Mouse (Mus musculus) stomach, adult 2 months (tissue): Measurements from ENCODE around the gene Rassf7. TPM values are rescaled to one million over a fixed set of nuclear protein-coding genes. Genes with fewer than 3 reads are reported as not detected.

ENCODE experiments used
- polyA plus RNA-seq: library from polyadenylated mRNA; depleted of rRNA; stranded (reverse); fragments of >200 nt; gene quantifications from 2 replicates; pipeline ENCODE4 v1.2.3, GENCODE M21; 2012; rRNA removed

Gene Rassf7
- 85.9 and 98.2 TPM in 2 replicates for polyA plus RNA-seq

DNA sequence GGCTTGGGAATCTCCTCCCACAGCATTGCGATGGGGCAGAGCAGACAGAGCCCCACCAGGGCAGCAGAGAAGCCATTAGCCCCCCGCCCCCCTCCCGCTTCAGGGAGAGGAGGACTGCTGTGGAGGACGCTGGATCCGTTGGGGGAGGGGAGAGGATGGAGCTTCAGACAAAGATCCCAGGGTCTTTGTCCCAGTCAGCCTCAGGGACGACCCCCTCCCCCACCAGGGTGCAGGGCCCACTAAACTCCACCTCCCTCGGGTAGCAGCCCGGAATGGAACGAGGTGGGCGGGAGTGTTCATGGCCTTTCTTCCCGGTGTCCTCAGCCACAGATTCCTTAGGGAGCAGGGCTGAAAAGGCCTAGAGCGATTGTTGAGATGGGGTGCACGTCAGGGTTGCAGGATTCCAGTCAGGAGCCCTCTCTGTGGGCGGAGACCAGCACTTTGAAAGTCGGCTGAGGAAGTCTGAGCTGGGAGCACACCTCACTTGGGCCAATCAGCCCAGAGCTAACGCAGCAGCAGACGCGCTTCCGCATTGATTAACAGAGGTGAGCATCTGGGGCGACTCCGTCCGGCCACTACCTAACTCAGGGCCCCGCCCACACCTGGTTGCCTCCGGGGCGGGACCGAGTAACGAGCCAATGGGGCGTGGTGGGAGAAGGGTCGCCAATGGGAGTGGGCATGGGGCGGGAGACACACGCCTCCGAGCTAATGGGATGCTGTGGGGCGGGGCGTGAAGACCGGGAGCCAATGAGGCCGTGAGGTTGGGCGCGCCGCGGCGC, at the start of gene Rassf7:
Gene Rassf7, plus strand, starts transcription at position 760 of the 779 bp plus-strand sequence.

DNA sequence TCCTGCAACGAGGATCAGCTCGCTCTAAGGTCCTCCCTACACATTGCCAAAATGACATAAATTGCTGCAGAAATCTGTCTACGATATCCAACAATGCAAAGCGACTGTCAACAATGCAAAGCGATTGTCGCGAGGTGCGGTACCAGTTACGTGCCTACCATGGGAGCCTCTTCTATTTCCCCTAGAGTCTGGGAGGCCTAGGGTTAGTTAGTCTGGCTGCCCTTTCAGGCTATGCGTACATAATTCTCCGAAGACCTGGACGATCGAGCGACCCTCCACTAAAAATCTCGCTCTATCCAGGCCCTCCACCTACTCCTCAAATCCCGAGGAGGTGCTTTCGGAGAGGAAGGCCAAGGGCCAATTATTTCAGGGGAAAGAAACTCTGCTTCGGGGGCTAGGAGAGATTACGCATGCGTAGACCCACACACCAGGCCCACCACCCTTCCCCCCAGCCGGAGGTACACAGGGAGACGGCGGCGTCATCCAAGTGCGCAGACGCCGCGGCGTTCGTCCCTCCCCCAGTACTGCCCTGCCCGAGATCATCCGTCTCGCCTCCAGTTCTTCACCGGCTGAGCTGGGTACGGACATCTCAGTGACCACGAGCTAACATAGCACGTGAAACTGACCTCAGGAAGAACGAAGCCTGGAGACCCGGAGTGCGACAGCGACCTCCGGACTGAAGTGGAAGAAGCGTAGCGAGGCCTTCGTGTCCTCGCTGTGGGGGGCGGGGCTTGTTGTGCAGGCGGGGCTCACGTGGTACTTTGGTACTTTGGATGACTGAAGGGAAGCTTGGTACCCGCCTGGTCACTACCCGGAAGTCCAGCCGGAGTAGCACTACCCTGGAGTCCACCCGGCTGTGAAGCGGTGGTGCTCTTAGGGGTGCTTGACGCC, 43.3 kb upstream of the Rassf7 start, which contains the start of gene Rnh1:
Gene Rnh1, minus strand, starts transcription at position 742 of the 891 bp plus-strand sequence.

DNA sequence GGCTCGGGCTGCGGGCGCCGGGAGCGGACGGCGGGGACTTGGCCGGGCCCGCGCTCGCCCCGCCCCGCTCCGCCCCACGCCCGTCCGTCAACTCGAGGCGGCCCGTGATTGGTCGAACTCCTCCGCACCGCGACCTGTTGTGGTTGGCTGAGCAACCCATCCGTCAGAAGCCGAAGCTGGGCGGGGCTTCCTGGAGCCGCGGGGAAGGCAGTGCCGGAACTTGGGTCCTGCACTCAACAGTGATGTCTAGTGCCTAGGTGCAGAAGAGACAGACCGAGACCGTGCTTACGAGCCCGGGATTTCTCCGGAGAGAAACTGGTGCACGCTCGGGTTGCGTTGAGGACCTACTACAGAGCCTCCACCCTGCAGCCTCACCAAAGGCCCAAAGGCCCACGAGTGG, 21.7 kb upstream of the Rassf7 start, which contains the start of the genes Hras and Lrrc56:
Gene Hras, minus strand, starts transcription at position 58 of the 400 bp plus-strand sequence.
Gene Lrrc56, plus strand, starts transcription at position 210 of the 400 bp plus-strand sequence.

DNA sequence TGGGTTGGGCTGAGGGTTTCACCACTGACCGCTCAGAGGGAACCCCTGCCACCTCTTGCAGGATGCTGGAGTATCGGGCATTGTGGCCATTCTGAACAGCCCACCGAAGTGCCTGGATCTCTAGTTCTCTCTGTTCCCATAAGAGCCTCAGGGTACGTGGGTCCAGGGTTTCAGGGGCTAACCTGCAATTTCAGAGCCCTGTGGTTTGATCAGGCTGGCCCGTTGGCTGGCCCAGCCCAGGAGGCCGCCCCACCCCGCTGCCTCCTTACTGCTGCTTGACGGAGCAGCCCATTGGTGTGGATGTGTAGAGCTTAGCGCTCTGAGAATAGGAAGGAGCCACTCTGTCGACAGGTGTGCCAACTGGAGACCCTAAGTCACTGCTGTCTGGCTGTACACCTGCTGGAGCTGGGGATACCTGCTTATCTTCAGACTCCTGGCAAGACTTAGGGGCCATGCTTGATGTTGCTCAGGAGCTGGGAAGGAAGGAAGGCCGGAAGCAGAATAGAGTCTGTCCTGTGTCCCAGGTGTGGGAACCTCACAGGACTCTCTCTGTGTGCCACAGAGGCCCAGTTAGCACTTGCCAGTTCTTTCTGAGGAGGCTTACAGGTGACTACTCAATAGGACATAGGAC, 1.9 kb upstream of the Rassf7 start, which contains the start of gene Lmntd2:
Gene Lmntd2, minus strand, starts transcription at position 476 of the 631 bp plus-strand sequence.

DNA sequence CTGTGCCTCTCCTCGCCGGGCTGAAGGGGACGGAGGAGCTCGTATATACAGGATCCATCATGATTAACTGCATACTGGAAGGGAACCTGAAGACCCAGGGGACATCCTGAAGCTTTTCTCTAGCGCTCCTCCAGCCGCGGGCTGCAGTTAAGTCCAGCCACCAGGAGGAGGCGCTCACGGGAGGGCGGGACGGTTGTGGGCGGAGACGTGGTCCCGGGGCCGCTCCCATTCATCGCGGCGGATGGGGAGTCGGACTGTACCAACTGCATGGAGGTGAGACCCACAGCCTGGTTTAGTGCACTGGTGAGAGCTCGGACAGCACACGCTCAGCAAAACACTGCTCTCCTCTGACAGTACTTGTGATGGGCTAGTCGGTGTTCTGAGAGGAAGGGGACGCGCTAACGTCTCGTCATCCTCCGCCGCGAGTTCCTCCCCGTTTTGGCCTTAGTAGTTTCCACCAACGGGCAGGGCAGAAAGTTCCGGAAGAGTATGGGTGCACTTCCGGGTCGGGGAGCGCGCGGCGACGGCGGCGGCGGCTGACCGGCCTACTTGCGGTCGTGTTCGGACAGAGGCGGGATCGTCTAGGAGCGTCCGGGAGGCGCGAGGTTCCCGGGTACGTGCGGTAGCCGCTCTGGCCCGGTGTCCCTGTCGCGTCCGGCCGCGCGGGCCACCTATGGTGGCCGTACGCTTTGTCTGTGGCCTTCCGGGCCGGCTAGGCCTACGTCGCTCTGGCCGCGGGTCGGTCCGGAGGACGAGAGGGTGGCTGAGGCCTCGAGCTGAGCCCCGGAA, 12.8 kb downstream of the Rassf7 start, which contains the start of gene Phrf1:
Gene Phrf1, plus strand, starts transcription at position 506 of the 789 bp plus-strand sequence.

DNA sequence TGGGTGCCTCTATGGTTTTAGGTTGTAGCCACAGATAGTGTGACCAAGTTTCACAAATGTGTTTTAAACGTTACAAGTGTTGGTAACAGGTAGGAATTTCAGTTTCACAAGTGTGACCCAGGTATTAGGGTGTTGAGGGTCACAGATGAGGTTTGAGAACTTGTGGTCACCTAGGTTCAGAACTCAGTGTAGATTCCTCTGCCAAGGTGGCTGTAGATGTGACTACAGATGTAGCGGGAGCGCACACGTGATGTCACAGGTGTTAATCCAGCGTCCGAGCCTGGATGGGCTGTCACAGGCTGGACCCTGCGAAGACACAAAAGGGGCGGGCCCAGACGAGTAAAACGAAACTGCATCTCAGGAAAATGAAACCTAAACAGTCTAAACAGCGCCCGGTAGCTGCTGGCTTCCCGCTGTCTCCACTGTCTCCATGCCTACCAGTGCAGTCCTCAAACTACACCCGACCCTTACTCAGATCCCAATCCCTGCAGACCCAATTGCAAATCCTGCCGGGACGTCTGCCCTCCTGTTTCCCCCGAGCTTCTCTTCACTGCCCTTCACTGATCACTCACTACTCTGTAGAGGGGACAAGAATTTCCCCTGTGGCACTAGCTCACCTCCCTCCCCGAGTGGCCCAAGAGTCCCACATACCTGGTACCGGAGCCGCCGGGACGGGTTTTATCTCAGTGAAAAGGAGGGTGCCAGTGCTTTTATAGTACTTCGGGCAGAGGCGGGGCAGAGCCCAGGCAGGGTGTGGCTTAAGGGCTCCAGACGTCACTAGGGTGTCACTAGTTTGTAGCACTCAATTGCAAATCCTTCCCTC, 50.3 kb downstream of the Rassf7 start, which contains the start of gene Irf7:
Gene Irf7, minus strand, starts transcription at position 743 of the 823 bp plus-strand sequence.

Other genes with a start within 250 kb of the Rassf7 start
- gene Ifitm1, start 248.6 kb upstream of the Rassf7 start, polyA plus RNA-seq: 46.7 and 48.2 TPM in 2 replicates
- 83.2 and 93.7 TPM in 2 replicates for gene Ifitm3, start 205.1 kb upstream of the Rassf7 start, polyA plus RNA-seq
- gene Ifitm6, start 197.9 kb upstream of the Rassf7 start, polyA plus RNA-seq: 0.83 and 1.1 TPM in 2 replicates
- not detected in 2 replicates for gene Gm17387, start 186.7 kb upstream of the Rassf7 start, polyA plus RNA-seq
- gene B4galnt4, start 154.8 kb upstream of the Rassf7 start, polyA plus RNA-seq: 1.2 and 1.6 TPM in 2 replicates
- gene Pkp3, start 137.6 kb upstream of the Rassf7 start, polyA plus RNA-seq: 87.1 and 93.8 TPM in 2 replicates
- 18.7 and 23.0 TPM in 2 replicates for gene Sigirr, start 115.3 kb upstream of the Rassf7 start, polyA plus RNA-seq
- gene Ano9, start 98.1 kb upstream of the Rassf7 start, polyA plus RNA-seq: 18.4 and 22.0 TPM in 2 replicates
- gene Ptdss2, start 93.5 kb upstream of the Rassf7 start, polyA plus RNA-seq: 9.4 and 13.8 TPM in 2 replicates
- gene Rnh1, start 43.0 kb upstream of the Rassf7 start, polyA plus RNA-seq: 80.4 and 88.4 TPM in 2 replicates
- 44.2 and 44.7 TPM in 2 replicates for gene Hras, start 21.9 kb upstream of the Rassf7 start, polyA plus RNA-seq
- gene Lrrc56, start 21.7 kb upstream of the Rassf7 start, polyA plus RNA-seq: 2.5 and 2.6 TPM in 2 replicates
- gene Lmntd2, start 1.8 kb upstream of the Rassf7 start, polyA plus RNA-seq: 3.7 and 6.7 TPM in 2 replicates
- 15.5 and 16.7 TPM in 2 replicates for gene Phrf1, start 12.9 kb downstream of the Rassf7 start, polyA plus RNA-seq
- 43.3 and 72.0 TPM in 2 replicates for gene Irf7, start 50.6 kb downstream of the Rassf7 start, polyA plus RNA-seq
- gene Cdhr5, start 60.9 kb downstream of the Rassf7 start, polyA plus RNA-seq: 1.7 and 3.0 TPM in 2 replicates
- 0.56 and 1.6 TPM in 2 replicates for gene Sct, start 63.3 kb downstream of the Rassf7 start, polyA plus RNA-seq
- gene Drd4, start 76.1 kb downstream of the Rassf7 start, polyA plus RNA-seq: not detected in 2 replicates
- 10.8 and 14.7 TPM in 2 replicates for gene Deaf1, start 111.8 kb downstream of the Rassf7 start, polyA plus RNA-seq
- gene Tmem80, start 111.9 kb downstream of the Rassf7 start, polyA plus RNA-seq: 8.8 and 10.4 TPM in 2 replicates
- gene Eps8l2, start 123.0 kb downstream of the Rassf7 start, polyA plus RNA-seq: 120 and 128 TPM in 2 replicates
- 99.5 and 105 TPM in 2 replicates for gene Taldo1, start 176.3 kb downstream of the Rassf7 start, polyA plus RNA-seq
- gene Gatd1, start 198.3 kb downstream of the Rassf7 start, polyA plus RNA-seq: 18.6 and 20.4 TPM in 2 replicates
- 1.4 and 1.5 TPM in 2 replicates for gene Cend1, start 213.6 kb downstream of the Rassf7 start, polyA plus RNA-seq
- 41.6 and 43.2 TPM in 2 replicates for gene Slc25a22, start 222.0 kb downstream of the Rassf7 start, polyA plus RNA-seq
- gene Pidd1, start 228.2 kb downstream of the Rassf7 start, polyA plus RNA-seq: 4.1 and 4.6 TPM in 2 replicates
- gene Rplp2, start 231.5 kb downstream of the Rassf7 start, polyA plus RNA-seq: 175 and 185 TPM in 2 replicates
- 120 and 147 TPM in 2 replicates for gene Pnpla2, start 239.3 kb downstream of the Rassf7 start, polyA plus RNA-seq
- 78.0 and 82.9 TPM in 2 replicates for gene Cracr2b, start 245.2 kb downstream of the Rassf7 start, polyA plus RNA-seq